Mouse (Mus musculus): ENCODE results near the gene Lmntd2. TPM values are rescaled to one million over a fixed set of nuclear protein-coding genes. Genes with fewer than 3 reads are reported as not detected.

Gene Lmntd2
- polyA plus RNA-seq, 1 experiment from 2014 or later, result 3.9 TPM

- H3K4me3 ChIP-seq, result no peak overlapping the region
- no peak overlapping the region for H3K27ac ChIP-seq
- H3K4me1 ChIP-seq (replicated peaks), result peaks cover 35% of the 10 kb centered on the region
- H3K36me3 ChIP-seq, result peaks cover 13% of the 10 kb centered on the region
- peaks cover 5% of the 10 kb centered on the region; the same call in 1 of the 2 replicates for H3K27me3 ChIP-seq (ENCODE audit: insufficient read depth, poor library complexity, severe bottlenecking)
- DNase-seq (ENCODE audit: low spot score), result no peak
- H3K9me3 ChIP-seq, result no peaks in the 10 kb centered on the region
Observed at GRCm38 (mm10) chr7:141169866-141170265, 44.0 kb downstream of the Lmntd2 start.

GRCm38 (mm10) chr7:141169300-141169699, 44.6 kb downstream of the Lmntd2 start:
- no peak overlapping the region for H3K4me3 ChIP-seq
- DNase-seq (ENCODE audit: low spot score), result no peak
- no peaks in the 10 kb centered on the region for H3K9me3 ChIP-seq
- peaks cover 19% of the 10 kb centered on the region for H3K36me3 ChIP-seq
- WGBS, result 88% methylated on average over 1 of the region's 1 CpGs
- H3K27ac ChIP-seq, result no peak overlapping the region
- H3K27me3 ChIP-seq (ENCODE audit: insufficient read depth, poor library complexity, severe bottlenecking), result peaks cover 5% of the 10 kb centered on the region; the same call in 1 of the 2 replicates
- peaks cover 35% of the 10 kb centered on the region for H3K4me1 ChIP-seq (replicated peaks)

- peak; percentile 43 for DNase-seq (ENCODE audit: low spot score)
- 3% methylated on average over 22 of the region's 22 CpGs for WGBS
- Histone ChIP-seq H3K4me3 (peak overlapping the region; percentile 49), H3K36me3 (peaks cover 26% of the 10 kb centered on the region), H3K9me3 (no peaks in the 10 kb centered on the region), H3K27ac (peak overlapping the region; percentile 79), H3K27me3 (ENCODE audit: insufficient read depth, poor library complexity, severe bottlenecking) (peaks cover 5% of the 10 kb centered on the region; the same call in 1 of the 2 replicates), H3K4me1 (replicated peaks) (peaks cover 34% of the 10 kb centered on the region)
Observed at GRCm38 (mm10) chr7:141168518-141168953, 45.3 kb downstream of the Lmntd2 start.

GRCm38 (mm10) chr7:141167901-141168517, 45.9 kb downstream of the Lmntd2 start:
- Histone ChIP-seq H3K9me3 (no peaks in the 10 kb centered on the region), H3K4me1 (replicated peaks) (peaks cover 29% of the 10 kb centered on the region), H3K36me3 (peaks cover 31% of the 10 kb centered on the region), H3K4me3 (peak overlapping the region; percentile 49), H3K27me3 (ENCODE audit: insufficient read depth, poor library complexity, severe bottlenecking) (peaks cover 5% of the 10 kb centered on the region; the same call in 1 of the 2 replicates), H3K27ac (peak overlapping the region; percentile 79)
- WGBS, result 17% methylated on average over 7 of the region's 7 CpGs
- no peak for DNase-seq (ENCODE audit: low spot score)

DNA sequence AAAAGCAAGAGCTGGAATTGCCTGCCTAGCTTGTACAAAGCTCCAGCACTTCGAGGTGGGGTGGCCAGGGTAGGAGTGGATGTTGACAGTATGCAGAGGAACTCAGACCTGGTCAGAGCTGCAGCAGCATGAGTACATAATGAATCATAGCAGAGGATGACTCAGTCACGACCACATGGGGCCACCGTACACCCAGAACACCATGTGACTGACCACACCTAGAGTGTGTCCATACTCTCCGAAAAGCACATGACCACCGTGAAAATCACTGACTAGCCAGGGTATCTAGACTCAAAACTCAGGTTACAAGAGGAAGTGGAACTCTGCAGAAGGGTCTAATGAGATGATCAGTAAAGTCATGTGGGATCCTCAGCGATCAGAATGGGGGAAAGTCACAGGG, 49.0 kb downstream of the Lmntd2 start:
- 90% methylated on average over 6 of the region's 6 CpGs for WGBS
- no peak overlapping the region for H3K27ac ChIP-seq
- no peak overlapping the region for H3K4me3 ChIP-seq
- H3K9me3 ChIP-seq, result no peaks in the 10 kb centered on the region
- H3K4me1 ChIP-seq (replicated peaks), result peaks cover 20% of the 10 kb centered on the region
- DNase-seq (ENCODE audit: low spot score), result no peak
- peaks cover 62% of the 10 kb centered on the region for H3K36me3 ChIP-seq
- peaks cover 5% of the 10 kb centered on the region; the same call in 1 of the 2 replicates for H3K27me3 ChIP-seq (ENCODE audit: insufficient read depth, poor library complexity, severe bottlenecking)

DNA sequence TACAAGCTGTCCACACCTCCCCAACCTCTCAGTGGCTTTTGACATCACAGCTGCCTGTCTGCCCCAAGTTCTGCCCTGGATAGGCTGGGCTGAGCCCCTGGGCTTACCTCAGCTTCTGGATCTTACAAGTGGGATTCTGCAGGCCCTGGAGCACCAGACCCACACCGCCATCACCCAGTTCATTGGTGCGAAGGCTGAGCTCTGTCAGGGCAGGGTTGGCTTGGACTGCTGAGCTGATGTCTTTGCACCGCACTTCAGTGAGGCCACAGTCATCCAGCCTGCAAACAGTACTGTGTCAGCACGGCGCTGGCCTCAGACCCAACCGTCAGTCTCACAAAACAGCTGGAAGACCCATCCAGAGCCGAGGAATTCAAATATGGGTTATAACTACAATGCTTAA, 49.5 kb downstream of the Lmntd2 start:
- Histone ChIP-seq H3K27me3 (ENCODE audit: insufficient read depth, poor library complexity, severe bottlenecking) (peaks cover 4% of the 10 kb centered on the region; the same call in 1 of the 2 replicates), H3K27ac (no peak overlapping the region), H3K4me1 (replicated peaks) (peaks cover 20% of the 10 kb centered on the region), H3K36me3 (peaks cover 66% of the 10 kb centered on the region), H3K4me3 (no peak overlapping the region), H3K9me3 (no peaks in the 10 kb centered on the region)
- 95% methylated on average over 7 of the region's 7 CpGs for WGBS
- DNase-seq (ENCODE audit: low spot score), result no peak

MicroRNAs within 50 kb of the gene (microRNA counts, 519-probe panel; counts per million panel counts)
- 4,153 counts per million, percentile 89 among the panel's probes with 10 or more counts for microRNA mmu-miR-210

Other genes with a start within 250 kb of the Lmntd2 start
- 5.1 and 6.9 TPM in 2 replicates for gene Ifitm1, start 246.9 kb downstream of the Lmntd2 start, polyA plus RNA-seq (2016; fragmentation: Nextera tagmentation; extraction: Ambion mirVana)
- gene Ifitm3, start 203.3 kb downstream of the Lmntd2 start, polyA plus RNA-seq (2016; fragmentation: Nextera tagmentation; extraction: Ambion mirVana), result 21.0 and 23.9 TPM in 2 replicates
- not detected in 2 replicates for gene Ifitm6, start 196.2 kb downstream of the Lmntd2 start, polyA plus RNA-seq (2016; fragmentation: Nextera tagmentation; extraction: Ambion mirVana)
- gene Gm17387, start 184.9 kb downstream of the Lmntd2 start, polyA plus RNA-seq (2016; fragmentation: Nextera tagmentation; extraction: Ambion mirVana), result not detected in 2 replicates
- 26.4 and 35.1 TPM in 2 replicates for gene B4galnt4, start 153.0 kb downstream of the Lmntd2 start, polyA plus RNA-seq (2016; fragmentation: Nextera tagmentation; extraction: Ambion mirVana)
- 5.1 and 5.2 TPM in 2 replicates for gene Pkp3, start 135.9 kb downstream of the Lmntd2 start, polyA plus RNA-seq (2016; fragmentation: Nextera tagmentation; extraction: Ambion mirVana)
- 1.9 and 2.7 TPM in 2 replicates for gene Sigirr, start 113.5 kb downstream of the Lmntd2 start, polyA plus RNA-seq (2016; fragmentation: Nextera tagmentation; extraction: Ambion mirVana)
- 0.20 and 1.6 TPM in 2 replicates for gene Ano9, start 96.3 kb downstream of the Lmntd2 start, polyA plus RNA-seq (2016; fragmentation: Nextera tagmentation; extraction: Ambion mirVana)
- 80.1 and 80.2 TPM in 2 replicates for gene Ptdss2, start 91.7 kb downstream of the Lmntd2 start, polyA plus RNA-seq (2016; fragmentation: Nextera tagmentation; extraction: Ambion mirVana)
- 68.4 and 72.4 TPM in 2 replicates for gene Rnh1, start 41.2 kb downstream of the Lmntd2 start, polyA plus RNA-seq (2016; fragmentation: Nextera tagmentation; extraction: Ambion mirVana)
- 96.8 and 115 TPM in 2 replicates for gene Hras, start 20.1 kb downstream of the Lmntd2 start, polyA plus RNA-seq (2016; fragmentation: Nextera tagmentation; extraction: Ambion mirVana)
- gene Lrrc56, start 19.9 kb downstream of the Lmntd2 start, polyA plus RNA-seq (2016; fragmentation: Nextera tagmentation; extraction: Ambion mirVana), result 14.9 and 17.3 TPM in 2 replicates
- gene Rassf7, start 1.8 kb upstream of the Lmntd2 start, polyA plus RNA-seq (2016; fragmentation: Nextera tagmentation; extraction: Ambion mirVana), result 58.5 and 59.0 TPM in 2 replicates
- gene Phrf1, start 14.7 kb upstream of the Lmntd2 start, polyA plus RNA-seq (2016; fragmentation: Nextera tagmentation; extraction: Ambion mirVana), result 106 and 108 TPM in 2 replicates
- 1.0 and 1.2 TPM in 2 replicates for gene Irf7, start 52.4 kb upstream of the Lmntd2 start, polyA plus RNA-seq (2016; fragmentation: Nextera tagmentation; extraction: Ambion mirVana)
- gene Cdhr5, start 62.7 kb upstream of the Lmntd2 start, polyA plus RNA-seq (2016; fragmentation: Nextera tagmentation; extraction: Ambion mirVana), result 0.32 TPM in 1 of 2 replicates, not detected in the other
- gene Sct, start 65.1 kb upstream of the Lmntd2 start, polyA plus RNA-seq (2016; fragmentation: Nextera tagmentation; extraction: Ambion mirVana), result 8.2 and 12.3 TPM in 2 replicates
- gene Drd4, start 77.9 kb upstream of the Lmntd2 start, polyA plus RNA-seq (2016; fragmentation: Nextera tagmentation; extraction: Ambion mirVana), result 0.34 and 0.35 TPM in 2 replicates
- gene Deaf1, start 113.6 kb upstream of the Lmntd2 start, polyA plus RNA-seq (2016; fragmentation: Nextera tagmentation; extraction: Ambion mirVana), result 56.8 and 71.6 TPM in 2 replicates
- 53.7 and 57.8 TPM in 2 replicates for gene Tmem80, start 113.7 kb upstream of the Lmntd2 start, polyA plus RNA-seq (2016; fragmentation: Nextera tagmentation; extraction: Ambion mirVana)
- gene Eps8l2, start 124.8 kb upstream of the Lmntd2 start, polyA plus RNA-seq (2016; fragmentation: Nextera tagmentation; extraction: Ambion mirVana), result 6.7 and 6.8 TPM in 2 replicates
- gene Taldo1, start 178.1 kb upstream of the Lmntd2 start, polyA plus RNA-seq (2016; fragmentation: Nextera tagmentation; extraction: Ambion mirVana), result 336 and 378 TPM in 2 replicates
- gene Gatd1, start 200.1 kb upstream of the Lmntd2 start, polyA plus RNA-seq (2016; fragmentation: Nextera tagmentation; extraction: Ambion mirVana), result 45.2 and 49.4 TPM in 2 replicates
- gene Cend1, start 215.4 kb upstream of the Lmntd2 start, polyA plus RNA-seq (2016; fragmentation: Nextera tagmentation; extraction: Ambion mirVana), result 11.5 and 21.9 TPM in 2 replicates
- gene Slc25a22, start 223.8 kb upstream of the Lmntd2 start, polyA plus RNA-seq (2016; fragmentation: Nextera tagmentation; extraction: Ambion mirVana), result 45.9 and 55.6 TPM in 2 replicates
- 21.0 and 23.2 TPM in 2 replicates for gene Pidd1, start 229.9 kb upstream of the Lmntd2 start, polyA plus RNA-seq (2016; fragmentation: Nextera tagmentation; extraction: Ambion mirVana)
- 1,010 and 1,127 TPM in 2 replicates for gene Rplp2, start 233.3 kb upstream of the Lmntd2 start, polyA plus RNA-seq (2016; fragmentation: Nextera tagmentation; extraction: Ambion mirVana)
- gene Pnpla2, start 241.1 kb upstream of the Lmntd2 start, polyA plus RNA-seq (2016; fragmentation: Nextera tagmentation; extraction: Ambion mirVana), result 19.3 and 20.3 TPM in 2 replicates
- 8.1 and 9.1 TPM in 2 replicates for gene Cracr2b, start 247.0 kb upstream of the Lmntd2 start, polyA plus RNA-seq (2016; fragmentation: Nextera tagmentation; extraction: Ambion mirVana)